Mouse (Mus musculus): ENCODE results near the gene Kifc3.

DNA sequence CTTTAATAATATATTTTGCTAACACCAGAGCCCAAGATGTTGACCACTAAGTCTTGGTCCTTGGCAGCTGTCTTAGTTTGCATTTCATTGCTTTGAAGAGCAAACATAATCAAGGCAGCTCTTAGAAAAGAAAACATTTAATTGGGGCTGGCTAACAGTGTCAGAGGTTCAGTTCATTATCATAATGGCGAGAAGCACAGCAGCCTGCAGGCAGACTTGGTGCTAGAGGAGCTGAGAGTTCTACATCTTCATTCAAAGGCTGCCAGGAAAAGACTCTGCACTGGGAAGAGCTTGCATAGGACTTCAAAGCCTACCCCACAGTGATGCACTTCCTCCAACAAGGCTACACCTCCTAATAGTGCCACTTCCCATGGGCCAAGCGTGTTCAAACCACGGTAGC, 45.5 kb downstream of the Kifc3 start:
- TF ChIP-seq CTCF (IDR thresholded peaks at IDR 0.05; ENCODE audit: low read depth, low read length) = no peak
- no peak for TF ChIP-seq POLR2A (IDR thresholded peaks at IDR 0.05; ENCODE audit: borderline replicate concordance, low read depth, low read length)

All from bone marrow macrophage, adult 2 months (primary cell).